Mouse (Mus musculus): ENCODE measurements around the gene Naa16.

Gene Naa16

DNA sequence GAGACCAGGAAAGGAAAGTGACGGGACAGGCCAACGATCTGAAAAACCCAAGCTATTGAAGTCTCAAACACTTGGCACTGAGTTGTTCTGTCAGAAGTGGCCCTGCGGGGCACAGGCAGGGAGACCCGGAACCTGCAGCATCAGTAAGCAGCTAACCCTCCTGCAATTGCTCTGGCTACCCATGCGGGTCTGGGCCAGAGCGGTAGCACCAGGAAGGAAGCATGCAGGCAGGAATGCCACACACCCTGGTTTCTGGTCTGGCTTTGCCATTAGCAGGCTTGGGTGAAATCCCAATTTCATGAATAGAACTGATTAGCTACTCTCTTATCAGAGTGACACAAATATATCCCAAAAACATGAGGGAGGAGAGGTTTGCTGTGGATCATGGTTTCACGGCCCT is 58.6 kb downstream of the Naa16 start:
- in situ Hi-C loops (cut with MboI; ENCODE audit: low sequenced_read_pairs): no loop called here

DNA sequence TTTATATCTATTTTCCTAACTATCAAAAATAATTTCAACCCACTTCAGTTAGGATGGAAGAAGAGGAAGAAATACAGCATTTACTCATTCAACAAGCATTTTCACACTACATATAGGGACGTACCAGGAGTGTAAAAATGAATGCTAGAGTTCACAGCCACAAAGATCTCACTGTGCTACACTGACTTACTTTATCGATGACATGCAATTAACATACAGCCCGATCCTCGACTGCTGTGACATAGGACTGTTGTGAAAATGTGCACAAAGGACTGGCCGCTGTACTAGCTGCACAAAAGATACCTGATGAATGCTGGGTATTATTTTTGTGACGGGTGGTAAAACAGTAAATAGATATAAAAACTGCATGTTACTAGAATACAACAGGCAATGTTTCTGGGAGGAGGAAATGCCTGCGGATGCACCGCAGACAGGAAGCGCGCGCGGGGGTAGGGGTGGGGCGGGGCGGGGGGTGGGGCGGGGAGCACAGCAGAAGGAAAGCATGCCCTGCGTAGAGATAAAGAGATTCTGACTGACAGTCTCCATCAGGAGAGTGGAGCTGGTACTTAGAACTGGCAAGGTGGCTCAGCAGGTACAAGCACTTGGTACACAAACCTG is 59.5 kb downstream of the Naa16 start:
- in situ Hi-C loops (cut with MboI; ENCODE audit: low sequenced_read_pairs): no loop called here

- in situ Hi-C loops (cut with MboI; ENCODE audit: low sequenced_read_pairs): loop anchor here (10.0 kb wide), 1 partner anchor 672 kb away; no protein-coding TSS in a partner anchor
Measured at GRCm38 (mm10) chr14:79327033-79327432, 63.5 kb downstream of the Naa16 start.

DNA sequence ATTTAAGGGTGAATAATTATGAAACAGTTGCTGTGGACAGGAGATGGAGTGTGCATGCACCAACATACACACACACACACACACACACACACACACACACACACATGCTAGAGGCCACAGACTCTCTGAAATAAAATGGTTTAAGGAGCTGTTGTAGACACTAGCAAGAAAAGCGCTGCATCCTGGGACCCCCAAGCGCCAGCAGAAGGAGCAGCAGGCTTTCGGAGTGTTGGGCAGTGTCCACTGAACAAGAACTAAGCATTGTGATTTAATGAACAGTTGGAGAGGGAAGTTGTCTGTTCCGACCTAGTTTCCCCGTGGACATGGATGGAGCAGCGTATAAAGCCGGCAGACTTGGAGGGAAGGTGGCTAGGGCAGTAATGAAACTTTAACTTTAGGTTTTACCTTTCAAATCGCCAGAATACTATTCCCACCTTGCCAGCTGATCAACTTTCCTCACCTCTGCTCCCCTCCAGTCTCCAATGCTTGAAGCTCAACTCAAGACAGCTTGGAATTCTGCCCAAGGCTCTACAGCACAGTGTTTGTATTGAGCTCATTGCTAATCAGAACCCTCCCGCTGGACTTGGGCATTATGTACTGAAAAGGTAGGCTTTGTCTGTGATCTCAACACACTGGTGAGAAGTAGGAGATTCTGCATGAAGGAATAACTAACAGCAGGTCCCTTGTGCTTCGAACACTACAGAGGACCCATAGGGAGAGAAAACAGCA is 66.3 kb downstream of the Naa16 start:
- in situ Hi-C loops (cut with MboI; ENCODE audit: low sequenced_read_pairs): loop anchor here (5.0 to 10.0 kb wide), 2 partner anchors 197 to 669 kb away; no protein-coding TSS in a partner anchor

- in situ Hi-C loops (cut with MboI; ENCODE audit: low sequenced_read_pairs): loop anchor here (5.0 to 10.0 kb wide), 2 partner anchors 195 to 667 kb away; no protein-coding TSS in a partner anchor
Measured at GRCm38 (mm10) chr14:79321881-79322280, 68.7 kb downstream of the Naa16 start.

DNA sequence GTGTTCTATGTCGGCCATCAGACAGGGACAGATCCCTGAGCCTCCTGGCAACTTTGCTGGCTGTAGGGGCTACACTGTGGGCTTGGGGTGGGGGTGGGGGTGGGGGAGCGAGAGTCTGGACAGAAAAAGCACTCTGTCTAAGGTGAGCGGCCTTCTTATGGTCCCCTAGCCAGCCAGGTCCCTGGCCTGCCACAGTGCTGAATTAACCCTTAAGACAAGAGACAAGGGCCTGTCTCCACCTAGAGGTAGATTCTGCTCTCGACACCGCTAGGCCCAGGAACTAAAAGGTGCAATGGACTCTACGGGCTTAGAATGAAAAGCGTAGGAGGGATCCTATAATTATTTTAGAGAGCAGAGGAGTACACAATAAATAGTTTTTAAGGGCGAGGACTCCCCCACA is 69.4 kb downstream of the Naa16 start:
- in situ Hi-C loops (cut with MboI; ENCODE audit: low sequenced_read_pairs): loop anchor here (5.0 to 10.0 kb wide), 2 partner anchors 194 to 666 kb away; no protein-coding TSS in a partner anchor

DNA sequence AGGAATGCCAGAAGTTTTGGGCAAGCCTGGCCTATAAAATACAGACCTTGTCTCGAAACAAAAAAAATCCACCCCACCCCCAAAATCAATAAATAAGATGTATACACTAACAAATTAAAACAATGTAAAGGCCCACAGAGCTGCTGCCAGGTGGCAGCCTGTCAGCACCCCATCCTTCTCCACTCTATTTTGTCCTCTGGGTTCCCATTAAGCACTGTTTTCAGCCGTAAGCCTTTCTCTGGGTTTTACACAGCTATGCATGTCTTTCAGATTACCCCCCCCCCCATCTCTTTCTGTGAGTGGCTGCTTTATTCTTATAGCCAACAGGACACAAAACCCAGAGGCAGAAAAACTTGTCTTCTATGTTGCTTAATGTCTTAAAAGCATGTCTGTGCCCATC is 73.0 kb downstream of the Naa16 start:
- in situ Hi-C loops (cut with MboI; ENCODE audit: low sequenced_read_pairs): no loop called here

DNA sequence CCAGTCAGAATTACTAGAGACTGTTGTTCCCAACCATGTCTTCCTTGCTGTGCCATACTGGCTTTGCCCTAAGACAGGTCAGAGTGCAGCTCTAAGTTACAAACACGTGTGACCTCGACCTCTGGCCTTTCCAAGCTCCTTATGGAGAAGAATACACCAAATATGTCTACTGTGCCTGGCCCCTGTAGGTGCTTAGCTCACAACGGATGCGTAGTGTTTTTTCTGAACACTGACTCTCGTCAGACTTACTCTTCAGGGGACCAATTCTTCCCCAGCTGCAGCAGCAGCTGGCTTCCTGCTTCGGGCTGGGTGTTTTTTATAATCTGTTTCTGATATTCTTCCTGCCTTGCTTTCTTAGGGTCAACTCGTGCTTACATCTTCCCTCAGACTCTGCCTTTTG is 74.7 kb downstream of the Naa16 start:
- in situ Hi-C loops (cut with MboI; ENCODE audit: low sequenced_read_pairs): no loop called here

GRCm38 (mm10) chr14:79314245-79315010 is 76.2 kb downstream of the Naa16 start:
- in situ Hi-C loops (cut with MboI; ENCODE audit: low sequenced_read_pairs): no loop called here

- in situ Hi-C loops (cut with MboI; ENCODE audit: low sequenced_read_pairs): no loop called here
Measured at GRCm38 (mm10) chr14:79313439-79314175, 77.0 kb downstream of the Naa16 start.

DNA sequence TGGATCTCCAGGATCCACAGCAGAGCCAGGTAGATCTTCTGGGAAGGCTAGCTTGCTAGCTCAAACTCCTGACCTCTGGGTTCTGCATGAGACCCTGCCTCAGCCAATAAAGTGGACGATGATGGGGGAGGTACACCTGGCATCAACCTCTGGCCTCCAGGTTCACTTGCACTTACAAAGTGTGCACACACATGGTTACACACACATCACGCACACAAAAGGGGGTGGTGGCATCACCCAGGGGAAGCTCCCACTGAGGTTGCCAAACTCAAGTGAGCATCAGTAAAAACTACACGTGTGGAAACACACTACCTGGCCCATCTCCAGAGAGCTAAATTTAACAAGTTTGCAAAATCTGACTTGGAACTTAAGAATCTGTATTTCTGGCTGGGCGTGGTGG is 77.9 kb downstream of the Naa16 start:
- in situ Hi-C loops (cut with MboI; ENCODE audit: low sequenced_read_pairs): no loop called here

- in situ Hi-C loops (cut with MboI; ENCODE audit: low sequenced_read_pairs): no loop called here
Measured at GRCm38 (mm10) chr14:79311918-79312454, 78.6 kb downstream of the Naa16 start.

GRCm38 (mm10) chr14:79309115-79309514 is 81.5 kb downstream of the Naa16 start:
- in situ Hi-C loops (cut with MboI; ENCODE audit: low sequenced_read_pairs): no loop called here

- in situ Hi-C loops (cut with MboI; ENCODE audit: low sequenced_read_pairs): no loop called here
Measured at GRCm38 (mm10) chr14:79308364-79308763, 82.2 kb downstream of the Naa16 start.

DNA sequence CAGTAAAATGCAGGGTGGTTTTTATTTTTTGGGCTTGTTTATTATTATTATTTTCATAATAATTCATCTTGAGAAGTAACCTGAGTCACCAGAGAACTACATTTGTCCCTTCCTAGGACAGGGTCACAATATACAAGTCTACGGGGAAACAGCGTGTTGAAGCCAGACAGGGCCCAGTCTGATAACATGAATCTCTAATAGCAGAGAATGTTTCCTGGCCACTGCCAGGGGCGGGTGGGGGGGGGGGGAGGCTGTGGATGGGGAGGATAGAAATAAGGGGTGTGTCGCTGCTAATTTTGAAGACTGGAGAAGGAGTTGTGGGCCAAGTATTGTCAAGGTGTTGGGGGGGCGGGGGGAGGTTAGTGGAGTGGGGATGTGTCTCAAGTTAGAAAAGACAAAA is 82.7 kb downstream of the Naa16 start:
- in situ Hi-C loops (cut with MboI; ENCODE audit: low sequenced_read_pairs): no loop called here

- in situ Hi-C loops (cut with MboI; ENCODE audit: low sequenced_read_pairs): no loop called here
Measured at GRCm38 (mm10) chr14:79307138-79307537, 83.4 kb downstream of the Naa16 start.

DNA sequence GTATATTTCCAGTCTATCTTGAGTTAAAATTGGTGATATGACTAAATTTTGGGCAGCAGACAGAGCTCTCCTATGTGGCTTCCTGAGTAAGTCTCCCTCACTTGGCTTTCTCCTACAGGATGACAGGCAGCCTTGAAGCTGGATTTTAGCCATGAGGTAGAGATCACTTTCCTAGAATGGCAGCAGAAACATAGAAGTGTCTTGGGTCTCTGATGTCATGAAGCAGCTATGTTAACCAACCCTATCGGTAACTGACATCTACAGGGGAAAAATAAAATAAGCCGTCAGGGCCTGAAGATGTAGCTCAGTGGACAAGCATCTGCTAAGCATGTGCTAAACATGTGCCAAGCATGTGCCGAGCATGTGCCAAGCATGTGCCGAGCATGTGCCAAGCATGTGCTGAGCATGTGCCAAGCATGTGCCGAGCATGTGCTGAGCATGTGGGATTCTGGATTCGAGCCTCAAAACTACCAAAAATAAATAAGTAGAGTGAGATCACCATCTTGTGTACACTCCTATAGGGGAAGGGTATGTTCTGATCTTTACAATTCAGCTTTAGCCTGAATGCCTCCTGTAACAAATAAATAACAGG is 85.6 kb downstream of the Naa16 start:
- in situ Hi-C loops (cut with MboI; ENCODE audit: low sequenced_read_pairs): no loop called here

- in situ Hi-C loops (cut with MboI; ENCODE audit: low sequenced_read_pairs): no loop called here
Measured at GRCm38 (mm10) chr14:79303150-79303549, 87.4 kb downstream of the Naa16 start.

DNA sequence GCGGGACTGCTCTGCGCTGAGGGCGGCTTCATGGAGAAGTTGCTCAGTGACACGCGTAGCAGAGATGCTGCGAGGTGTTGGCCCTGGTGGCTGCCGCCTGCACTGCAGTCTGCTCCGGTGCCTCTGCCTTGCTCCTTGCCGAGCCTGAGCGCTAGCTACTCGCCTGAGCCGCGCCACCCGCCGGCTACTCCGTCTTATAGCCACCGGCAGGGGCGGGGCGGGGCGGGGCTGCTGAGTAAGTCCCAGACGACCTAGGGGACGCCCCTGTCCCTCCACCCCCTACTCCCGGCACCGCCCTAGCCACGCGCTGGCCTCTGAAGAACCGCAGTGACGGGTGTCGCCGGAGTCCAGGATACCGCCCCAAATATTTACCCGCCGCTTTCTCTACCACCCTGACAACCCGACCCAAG is 89.1 kb downstream of the Naa16 start, which contains the start of gene Rgcc:
TSS of gene Rgcc (minus strand) at position 180 of the 410 bp plus-strand sequence.
- in situ Hi-C loops (cut with MboI; ENCODE audit: low sequenced_read_pairs): no loop called here

All from CH12F3 (cell line).